Mouse (Mus musculus): ENCODE data around the gene Gak.

DNA sequence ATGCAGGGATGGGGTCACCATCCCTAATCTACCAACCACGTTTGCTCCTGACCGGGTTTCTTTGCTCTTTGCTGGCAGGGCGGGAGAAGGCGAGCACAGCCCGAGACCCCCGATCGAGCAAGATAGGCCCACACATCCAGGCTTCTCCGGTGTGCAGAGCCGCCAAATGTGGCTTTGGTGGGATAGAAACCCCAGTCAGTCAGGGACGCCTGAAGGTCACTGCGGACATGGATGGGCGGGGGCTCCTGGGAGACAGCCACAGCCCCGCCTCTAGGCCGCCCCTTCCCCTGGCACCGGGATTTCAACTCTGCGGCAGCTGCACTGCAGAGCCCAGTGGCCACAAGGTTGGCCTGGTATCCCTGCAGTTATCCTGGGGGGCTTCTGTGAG is 79.4 kb downstream of the Gak start:
- TF ChIP-seq ZKSCAN1 (IDR thresholded peaks at IDR 0.05; ENCODE audit: borderline replicate concordance, low read depth, low read length) (no peak), CTCF (conservative IDR thresholded peaks at IDR 0.05 in 1 of 2, IDR thresholded peaks at IDR 0.05 in 1 of 2; ENCODE audit: low read depth in 2 of 2, low read length in 2 of 2) (no peak), MXI1 (IDR thresholded peaks at IDR 0.05; ENCODE audit: low read depth, low read length) (no peak), USF1 (IDR thresholded peaks at IDR 0.05; ENCODE audit: low read depth, low read length) (no peak), POLR2A (IDR thresholded peaks at IDR 0.05; ENCODE audit: low read depth, low read length) (no peak), TCF12 (IDR thresholded peaks at IDR 0.05; ENCODE audit: low read depth, low read length) (no peak), E2F4 (IDR thresholded peaks at IDR 0.05; ENCODE audit: insufficient replicate concordance, low read depth, low read length) (no peak), JUND (conservative IDR thresholded peaks at IDR 0.05; ENCODE audit: low read depth, low read length) (no peak), GABPA (IDR thresholded peaks at IDR 0.05; ENCODE audit: insufficient replicate concordance, low read depth, low read length) (no peak), MAZ (IDR thresholded peaks at IDR 0.05; ENCODE audit: low read depth, low read length) (no peak), TBP (conservative IDR thresholded peaks at IDR 0.05; ENCODE audit: low read depth, low read length) (no peak)

Data from CH12.LX (cell line).